Mouse (Mus musculus): ENCODE data around the gene Fbxw20. TPM values are rescaled to one million over a fixed set of nuclear protein-coding genes. Genes with fewer than 3 reads are reported as not detected.
A peak's percentile ranks its signal among the peaks of the same experiment; 100 is the strongest.
"Not testable (repeated sequence)": the region's sequence is repeated elsewhere in the genome, so short reads cannot be mapped to it uniquely, and the experiment has no call there.

The Fbxw20 gene
- total RNA-seq, 1 experiment, result not detected

- Histone ChIP-seq H3K9ac (ENCODE audit: insufficient read depth, low read depth, low read length, poor library complexity, severe bottlenecking) (no peak overlapping the region), H3K4me1 (ENCODE audit: control insufficient read depth in 2 of 2, insufficient read depth in 2 of 2, low read length in 2 of 2, poor library complexity in 1 of 2) (no peaks in the 10 kb centered on the region), H3K4me3 (ENCODE audit: insufficient read depth in 1 of 2, low read depth in 1 of 2, low read length in 2 of 2, poor library complexity in 1 of 2, severe bottlenecking in 1 of 2) (no peak overlapping the region), H3K36me3 (ENCODE audit: control insufficient read depth, insufficient read depth, low read length, poor library complexity, severe bottlenecking) (no peaks in the 10 kb centered on the region), H3K27ac (ENCODE audit: insufficient read depth, low read depth, low read length, poor library complexity, severe bottlenecking) (no peak overlapping the region), H3K9me3 (ENCODE audit: control insufficient read depth, insufficient read depth, low read depth, low read length) (no peaks in the 10 kb centered on the region)
- TF ChIP-seq HCFC1 (IDR thresholded peaks at IDR 0.05; ENCODE audit: borderline replicate concordance, insufficient read depth, low read length) (no peak), CHD2 (IDR thresholded peaks at IDR 0.05; ENCODE audit: low read depth, low read length) (no peak), ZNF384 (IDR thresholded peaks at IDR 0.05; ENCODE audit: low read depth, low read length) (no peak), MAFK (IDR thresholded peaks at IDR 0.05; ENCODE audit: insufficient read depth, low read depth, low read length) (no peak), ZC3H11A (IDR thresholded peaks at IDR 0.05; ENCODE audit: borderline replicate concordance, low read depth, low read length) (no peak)
- DNase-seq (ENCODE audit: low read depth, low spot score), result no peak
- in situ Hi-C loops (cut with MboI; ENCODE audit: low sequenced_read_pairs in 2 of 2, unreplicated experiment in 2 of 2), result no loop called here
These were observed 35.2 kb downstream of the Fbxw20 start for GRCm38 (mm10) chr9:109199353-109199752.

- H3K9ac ChIP-seq (ENCODE audit: insufficient read depth, low read depth, low read length, poor library complexity, severe bottlenecking); DNase-seq (ENCODE audit: low read depth, low spot score); H3K4me1 ChIP-seq (ENCODE audit: control insufficient read depth in 2 of 2, insufficient read depth in 2 of 2, low read length in 2 of 2, poor library complexity in 1 of 2); H3K27ac ChIP-seq (ENCODE audit: insufficient read depth, low read depth, low read length, poor library complexity, severe bottlenecking); H3K9me3 ChIP-seq (ENCODE audit: control insufficient read depth, insufficient read depth, low read depth, low read length); H3K4me3 ChIP-seq (ENCODE audit: insufficient read depth in 1 of 2, low read depth in 1 of 2, low read length in 2 of 2, poor library complexity in 1 of 2, severe bottlenecking in 1 of 2); in situ Hi-C loops (cut with MboI; ENCODE audit: low sequenced_read_pairs in 2 of 2, unreplicated experiment in 2 of 2); H3K36me3 ChIP-seq (ENCODE audit: control insufficient read depth, insufficient read depth, low read length, poor library complexity, severe bottlenecking): not testable (repeated sequence)
These were observed 38.7 kb downstream of the Fbxw20 start, which contains the start of gene Fbxw13 for GRCm38 (mm10) chr9:109195875-109196274. TSS of gene Fbxw13 (minus strand) at chr9:109195975.

- Histone ChIP-seq H3K27ac (ENCODE audit: insufficient read depth, low read depth, low read length, poor library complexity, severe bottlenecking) (no peak overlapping the region; the same call in 1 of the 2 replicates), H3K9ac (ENCODE audit: insufficient read depth, low read depth, low read length, poor library complexity, severe bottlenecking) (no peak overlapping the region), H3K4me1 (ENCODE audit: control insufficient read depth in 2 of 2, insufficient read depth in 2 of 2, low read length in 2 of 2, poor library complexity in 1 of 2) (peaks cover 0 to 3% of the 10 kb centered on the region in 2 experiments; a peak in 1 of 4 replicates), H3K4me3 (ENCODE audit: insufficient read depth in 1 of 2, low read depth in 1 of 2, low read length in 2 of 2, poor library complexity in 1 of 2, severe bottlenecking in 1 of 2) (no peak overlapping the region), H3K36me3 (ENCODE audit: control insufficient read depth, insufficient read depth, low read length, poor library complexity, severe bottlenecking) (no peaks in the 10 kb centered on the region), H3K9me3 (ENCODE audit: control insufficient read depth, insufficient read depth, low read depth, low read length) (no peaks in the 10 kb centered on the region)
- peak; percentile 47 for DNase-seq (ENCODE audit: low read depth, low spot score)
- in situ Hi-C loops (cut with MboI; ENCODE audit: low sequenced_read_pairs in 2 of 2, unreplicated experiment in 2 of 2), result no loop called here
- TF ChIP-seq HCFC1 (IDR thresholded peaks at IDR 0.05; ENCODE audit: borderline replicate concordance, insufficient read depth, low read length), result no peak
- TF ChIP-seq CHD2 (IDR thresholded peaks at IDR 0.05; ENCODE audit: low read depth, low read length), result no peak
- TF ChIP-seq MAFK (IDR thresholded peaks at IDR 0.05; ENCODE audit: insufficient read depth, low read depth, low read length), result no peak
- no peak for TF ChIP-seq ZC3H11A (IDR thresholded peaks at IDR 0.05; ENCODE audit: borderline replicate concordance, low read depth, low read length)
- no peak for TF ChIP-seq ZNF384 (IDR thresholded peaks at IDR 0.05; ENCODE audit: low read depth, low read length)
These were observed 57.3 kb downstream of the Fbxw20 start for GRCm38 (mm10) chr9:109177208-109177607.

GRCm38 (mm10) chr9:109176301-109176700 is 58.3 kb downstream of the Fbxw20 start:
- H3K9ac ChIP-seq (ENCODE audit: insufficient read depth, low read depth, low read length, poor library complexity, severe bottlenecking), result no peak overlapping the region
- no peaks in the 10 kb centered on the region for H3K36me3 ChIP-seq (ENCODE audit: control insufficient read depth, insufficient read depth, low read length, poor library complexity, severe bottlenecking)
- no peak overlapping the region for H3K27ac ChIP-seq (ENCODE audit: insufficient read depth, low read depth, low read length, poor library complexity, severe bottlenecking)
- no peak for DNase-seq (ENCODE audit: low read depth, low spot score)
- H3K4me3 ChIP-seq (ENCODE audit: insufficient read depth in 1 of 2, low read depth in 1 of 2, low read length in 2 of 2, poor library complexity in 1 of 2, severe bottlenecking in 1 of 2), result no peak overlapping the region
- no peaks in the 10 kb centered on the region for H3K9me3 ChIP-seq (ENCODE audit: control insufficient read depth, insufficient read depth, low read depth, low read length)
- in situ Hi-C loops (cut with MboI; ENCODE audit: low sequenced_read_pairs in 2 of 2, unreplicated experiment in 2 of 2), result no loop called here
- TF ChIP-seq ZC3H11A (IDR thresholded peaks at IDR 0.05; ENCODE audit: borderline replicate concordance, low read depth, low read length) (no peak), CHD2 (IDR thresholded peaks at IDR 0.05; ENCODE audit: low read depth, low read length) (no peak), MAFK (IDR thresholded peaks at IDR 0.05; ENCODE audit: insufficient read depth, low read depth, low read length) (no peak), ZNF384 (IDR thresholded peaks at IDR 0.05; ENCODE audit: low read depth, low read length) (no peak), HCFC1 (IDR thresholded peaks at IDR 0.05; ENCODE audit: borderline replicate concordance, insufficient read depth, low read length) (no peak)
- H3K4me1 ChIP-seq (ENCODE audit: control insufficient read depth in 2 of 2, insufficient read depth in 2 of 2, low read length in 2 of 2, poor library complexity in 1 of 2), result peaks cover 0 to 3% of the 10 kb centered on the region in 2 experiments; a peak in 1 of 4 replicates

Other genes starting within 250 kb of the Fbxw20 start
- 0.36 TPM in 1 of 2 replicates, not detected in the other for gene Ucn2, start 248.7 kb downstream of the Fbxw20 start, total RNA-seq (2012; rRNA removed)
- 4.4 and 5.0 TPM in 2 replicates for gene Pfkfb4, start 243.0 kb downstream of the Fbxw20 start, total RNA-seq (2012; rRNA removed)
- 44.0 and 49.0 TPM in 2 replicates for gene Shisa5, start 196.2 kb downstream of the Fbxw20 start, total RNA-seq (2012; rRNA removed)
- 6.2 and 7.4 TPM in 2 replicates for gene Trex1, start 175.0 kb downstream of the Fbxw20 start, total RNA-seq (2012; rRNA removed)
- 17.1 and 21.7 TPM in 2 replicates for gene Atrip, start 160.6 kb downstream of the Fbxw20 start, total RNA-seq (2012; rRNA removed)
- 7.7 and 11.8 TPM in 2 replicates for gene Ccdc51, start 152.3 kb downstream of the Fbxw20 start, total RNA-seq (2012; rRNA removed)
- 266 and 347 TPM in 2 replicates for gene Tma7, start 152.2 kb downstream of the Fbxw20 start, total RNA-seq (2012; rRNA removed)
- 17.8 and 35.0 TPM in 2 replicates for gene Plxnb1, start 139.4 kb downstream of the Fbxw20 start, total RNA-seq (2012; rRNA removed)
- not detected in 2 replicates for gene Fbxw21, start 72.7 kb downstream of the Fbxw20 start, total RNA-seq (2012; rRNA removed)
- not detected in 2 replicates for gene Fbxw13, start 38.8 kb downstream of the Fbxw20 start, total RNA-seq (2012; rRNA removed)
- gene Fbxw14, start 52.9 kb upstream of the Fbxw20 start, total RNA-seq (2012; rRNA removed), result not detected in 2 replicates
- not detected in 2 replicates for gene Fbxw28, start 104.9 kb upstream of the Fbxw20 start, total RNA-seq (2012; rRNA removed)
- not detected in 2 replicates for gene Fbxw22, start 169.5 kb upstream of the Fbxw20 start, total RNA-seq (2012; rRNA removed)
- gene Fbxw16, start 214.4 kb upstream of the Fbxw20 start, total RNA-seq (2012; rRNA removed), result not detected in 2 replicates